Mouse (Mus musculus) layer of hippocampus, adult 18-20 months (tissue): ENCODE data around the gene Ccdc74a. TPM values are rescaled to one million over a fixed set of nuclear protein-coding genes. Genes with fewer than 3 reads are reported as not detected.
A peak's percentile ranks its signal among the peaks of the same experiment; 100 is the strongest.

Experiments used
- DNase-seq, 2 experiments: peaks; one replicate each; pipeline ENCODE4 v3.0.0; 2022; ENCODE audit warnings: low spot score in 2 of 2
- total RNA-seq, 2 experiments: library from RNA; stranded (reverse); gene quantifications; 2 replicates each; pipeline ENCODE4 v1.2.3; 2021

Ccdc74a gene
- total RNA-seq, 2 experiments from 2014 or later, result 35.3 to 41.0 TPM

GRCm38 (mm10) chr16:17640706-17641105 is 5.6 kb upstream of the Ccdc74a start:
- no peak for DNase-seq

DNA sequence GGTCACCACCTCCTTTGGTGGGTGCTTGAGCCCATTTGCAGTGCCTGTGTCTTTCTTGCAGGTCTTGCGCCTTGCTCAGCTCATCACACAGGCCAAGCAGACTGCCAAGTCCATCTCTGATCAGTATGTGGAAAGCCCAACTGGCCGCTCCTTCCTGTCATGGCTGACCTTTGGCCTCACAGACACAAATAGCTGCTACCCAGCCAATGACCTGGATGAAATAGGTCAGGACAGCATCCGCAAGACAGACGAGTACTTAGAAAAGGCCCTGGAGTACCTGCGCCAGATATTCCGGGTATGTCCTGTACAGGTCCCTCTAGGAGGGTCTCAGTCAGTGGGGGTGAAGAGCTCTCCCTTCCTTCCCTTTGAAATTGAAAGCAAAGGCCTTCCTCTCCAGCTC is 5.0 kb upstream of the Ccdc74a start:
- no peak for DNase-seq

DNA sequence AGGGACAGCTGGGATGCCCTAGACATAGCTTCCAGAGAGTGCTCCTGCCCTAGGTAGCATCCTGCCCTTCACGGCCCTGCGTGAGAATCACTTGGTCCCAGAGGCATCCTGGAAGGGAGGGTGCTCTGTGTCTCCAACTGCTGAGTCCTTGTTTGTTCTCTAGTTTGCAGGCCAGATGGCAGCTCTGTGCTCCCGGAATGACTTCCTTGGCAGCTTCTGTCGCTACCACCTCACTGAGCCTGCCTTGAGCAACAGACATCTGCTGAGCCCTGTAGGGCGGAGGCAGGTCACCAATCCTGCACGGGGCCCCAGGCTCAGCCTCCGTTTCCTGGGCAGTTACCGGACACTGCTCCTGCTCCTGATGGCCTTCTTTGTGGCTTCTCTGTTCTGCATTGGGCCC is 4.0 kb upstream of the Ccdc74a start:
- DNase-seq, result peak; percentile 63 to 80

DNA sequence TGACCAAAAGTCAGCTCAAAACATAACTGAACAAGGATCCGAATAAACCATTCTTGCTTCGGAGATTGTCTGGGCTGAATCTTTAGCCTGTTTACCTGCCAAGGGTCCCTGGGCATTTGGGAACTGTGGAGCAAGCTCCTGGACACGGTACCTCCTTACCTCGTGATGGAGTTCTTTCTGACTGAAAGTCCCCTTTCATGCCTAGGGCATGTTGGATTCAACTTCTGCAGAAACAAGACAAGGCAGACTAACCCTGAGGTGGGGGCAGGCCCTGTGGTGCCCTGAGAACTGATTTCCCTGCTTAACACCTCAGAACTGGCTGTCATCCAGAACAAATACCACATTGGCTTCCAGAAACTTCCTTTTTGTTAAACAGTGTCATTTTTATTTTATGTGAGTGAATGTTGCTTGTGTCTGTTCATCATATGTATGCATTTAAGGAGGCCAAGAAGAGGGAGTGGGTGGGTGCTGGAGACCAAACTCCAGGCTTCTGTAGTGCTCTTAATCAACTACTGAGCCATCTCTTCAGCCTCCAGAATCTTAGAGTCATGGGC is 2.8 kb upstream of the Ccdc74a start:
- DNase-seq, result no peak

GRCm38 (mm10) chr16:17647156-17647555 is 886 bp downstream of the Ccdc74a start:
- no peak for DNase-seq

DNA sequence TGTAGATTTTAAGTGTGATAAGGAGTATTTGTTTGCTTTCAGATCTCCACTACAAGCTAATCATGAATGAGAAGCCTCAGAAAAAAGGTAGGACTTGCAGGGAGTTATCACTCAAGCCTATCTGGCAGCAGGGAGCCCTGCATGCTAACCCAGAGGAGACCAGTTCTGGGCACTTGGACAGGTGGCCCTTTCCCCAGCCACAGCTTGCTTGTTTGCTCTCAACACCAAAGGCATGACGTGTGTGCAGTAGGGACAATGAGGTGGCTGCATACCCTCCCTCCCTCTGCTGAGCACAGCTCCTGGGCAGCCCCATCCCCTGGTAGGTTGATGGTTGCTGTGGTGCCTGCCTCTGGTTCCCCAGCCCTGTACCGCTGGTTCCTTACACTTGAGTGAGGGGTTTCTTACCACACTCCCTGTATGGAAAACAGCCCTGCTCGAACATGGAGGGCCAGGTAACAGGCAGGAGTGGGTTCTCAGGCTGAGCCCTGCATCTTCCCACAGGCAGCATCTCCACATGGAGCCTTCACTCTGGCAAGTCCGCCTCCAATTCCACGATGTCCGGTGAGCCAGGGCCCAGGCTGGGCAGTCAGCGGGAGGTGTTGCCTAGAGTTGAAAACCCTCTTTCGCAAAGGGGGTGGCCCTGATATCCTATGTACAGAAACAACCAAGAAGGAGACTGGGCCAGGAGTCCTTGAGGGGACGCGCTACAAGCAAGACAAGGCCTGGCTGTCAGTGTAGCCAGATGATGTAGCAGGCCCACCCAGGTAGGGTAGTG is 1.5 kb downstream of the Ccdc74a start:
- DNase-seq, result no peak

GRCm38 (mm10) chr16:17649925-17650605 is 3.8 kb downstream of the Ccdc74a start:
- DNase-seq, result peak; percentile 32 to 70

DNA sequence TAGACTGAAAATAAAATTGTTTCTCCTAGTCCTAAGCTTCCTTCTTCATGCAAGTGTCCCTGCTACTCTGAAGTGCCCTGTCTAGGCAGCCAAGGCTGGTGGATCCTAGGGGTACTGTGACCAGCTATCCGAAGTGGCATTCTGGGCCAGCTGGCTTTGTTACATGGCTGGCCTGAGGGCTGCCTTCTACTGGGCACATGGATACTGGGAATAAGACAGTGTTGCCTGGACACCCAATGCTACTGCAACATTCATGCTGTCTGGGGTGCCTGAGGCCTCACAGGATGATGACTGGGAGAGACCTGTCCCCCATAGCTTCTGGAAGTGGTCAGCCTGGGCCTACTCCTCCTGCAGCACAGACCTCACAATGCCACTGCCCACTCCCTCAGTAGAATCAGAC is 4.4 kb downstream of the Ccdc74a start:
- DNase-seq, result no peak

DNA sequence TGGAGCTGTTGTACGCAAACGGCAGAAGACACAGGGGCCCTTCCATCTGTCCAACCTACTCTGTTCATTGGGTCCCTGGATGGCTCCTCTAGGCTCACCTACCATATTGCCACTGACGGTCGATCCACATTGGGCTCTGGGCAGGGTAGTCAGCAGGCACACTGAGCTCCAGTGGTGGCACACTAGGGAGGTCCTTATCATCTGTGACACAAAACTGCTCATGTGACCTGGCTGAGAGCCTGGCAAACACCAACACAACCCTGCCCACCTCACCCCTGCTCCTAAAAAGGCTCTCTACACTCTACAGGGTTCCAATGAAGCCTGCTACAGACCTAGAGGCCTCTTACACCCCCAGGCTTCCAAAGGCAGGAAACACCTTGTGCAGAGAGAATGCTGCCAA is 6.3 kb downstream of the Ccdc74a start:
- no peak for DNase-seq

DNA sequence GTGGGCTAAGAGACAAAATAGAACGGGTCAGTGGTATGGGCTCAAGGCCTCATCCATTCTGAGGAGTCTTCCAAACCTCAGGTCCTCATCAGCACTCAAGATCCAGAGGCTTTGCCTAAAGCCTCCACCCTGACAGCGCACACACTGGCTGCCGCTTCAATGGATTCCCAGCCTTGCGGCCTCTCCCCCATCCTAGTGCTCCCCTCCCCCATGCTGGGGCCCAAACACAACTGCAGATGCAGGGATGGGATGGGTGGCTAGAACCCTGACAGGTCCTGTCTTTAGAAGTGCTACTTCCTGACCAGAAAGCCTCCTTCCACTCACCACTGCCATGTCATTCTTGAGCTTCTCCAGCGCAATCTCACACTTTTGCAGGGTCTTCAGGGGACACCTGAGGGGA is 7.3 kb downstream of the Ccdc74a start:
- no peak for DNase-seq

DNA sequence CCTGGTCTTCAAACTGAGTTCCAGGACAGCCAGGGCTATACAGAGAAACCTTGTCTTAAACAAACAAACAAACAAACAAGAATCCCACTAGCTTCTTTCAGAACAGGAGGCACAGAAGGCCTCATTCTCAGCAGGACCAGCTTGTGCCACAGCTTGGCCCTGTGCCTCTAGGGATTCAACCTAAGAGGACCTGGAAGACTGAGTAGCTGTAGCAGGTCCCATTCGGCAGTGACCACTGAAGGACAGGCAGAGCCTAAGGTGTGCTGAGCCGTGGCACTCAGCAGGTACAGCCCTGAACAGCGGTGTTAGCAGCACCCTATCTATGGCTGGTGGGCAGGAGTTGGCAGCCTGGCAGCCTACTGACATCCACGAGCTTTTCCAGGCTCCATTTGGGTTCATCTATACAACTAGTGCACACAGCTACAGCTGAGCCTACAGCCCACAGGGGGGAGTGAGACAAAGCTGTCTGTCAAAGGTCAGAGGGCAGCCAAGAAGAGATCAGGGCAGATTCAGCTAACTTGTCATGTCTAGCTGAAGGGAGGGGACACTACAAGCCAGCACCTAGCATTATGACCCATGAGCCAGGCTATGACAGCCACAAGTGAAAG is 8.0 kb downstream of the Ccdc74a start:
- no peak for DNase-seq

GRCm38 (mm10) chr16:17656212-17656871 is 10.1 kb downstream of the Ccdc74a start:
- DNase-seq, result no peak

- DNase-seq, result no peak
Measured at GRCm38 (mm10) chr16:17665568-17665967, 19.3 kb downstream of the Ccdc74a start.

- no peak for DNase-seq
Measured at GRCm38 (mm10) chr16:17669886-17670285, 23.6 kb downstream of the Ccdc74a start.

- DNase-seq, result no peak
Measured at GRCm38 (mm10) chr16:17694860-17695259, 48.6 kb downstream of the Ccdc74a start.

Other genes starting within 250 kb of the Ccdc74a start
- 10 to 100 TPM; 23.1 to 24.2 TPM for gene Snap29, start 240.5 kb upstream of the Ccdc74a start, total RNA-seq
- 100 to 1,000 TPM; 285 to 292 TPM for gene Pi4ka, start 240.2 kb upstream of the Ccdc74a start, total RNA-seq
- 10 to 100 TPM; 40.7 to 41.8 TPM for gene Crkl, start 194.5 kb upstream of the Ccdc74a start, total RNA-seq
- 10 to 100 TPM; 98.5 to 98.6 TPM for gene Aifm3, start 156.9 kb upstream of the Ccdc74a start, total RNA-seq
- 100 to 1,000 TPM; 199 to 205 TPM for gene Lztr1, start 137.8 kb upstream of the Ccdc74a start, total RNA-seq
- 10 to 100 TPM; 39.6 to 44.0 TPM for gene Thap7, start 115.3 kb upstream of the Ccdc74a start, total RNA-seq
- gene Lrrc74b, start 85.2 kb upstream of the Ccdc74a start, total RNA-seq, result under 1 TPM; 0.92 to 0.94 TPM
- gene P2rx6, start 84.6 kb upstream of the Ccdc74a start, total RNA-seq, result 1 to 10 TPM; 1.0 to 1.2 TPM
- 10 to 100 TPM; 86.1 to 99.5 TPM for gene Slc7a4, start 63.3 kb upstream of the Ccdc74a start, total RNA-seq
- 10 to 100 TPM; 46.4 to 49.9 TPM for gene Smpd4, start 27.1 kb upstream of the Ccdc74a start, total RNA-seq
- 10 to 100 TPM; 68.5 to 76.3 TPM for gene Med15, start 86.4 kb downstream of the Ccdc74a start, total RNA-seq
- gene Klhl22, start 113.1 kb downstream of the Ccdc74a start, total RNA-seq, result 100 to 1,000 TPM in 1 of 2 experiments, 10 to 100 TPM in 1; 86.9 to 100 TPM
- 1 to 10 TPM; 1.5 to 2.5 TPM for gene Scarf2, start 150.8 kb downstream of the Ccdc74a start, total RNA-seq
- 1 to 10 TPM; 2.0 to 3.3 TPM for gene B830017H08Rik, start 186.7 kb downstream of the Ccdc74a start, total RNA-seq
- gene Car15, start 191.9 kb downstream of the Ccdc74a start, total RNA-seq, result 10 to 100 TPM; 14.6 to 17.0 TPM
- gene Gm20518, start 245.2 kb downstream of the Ccdc74a start, total RNA-seq, result 1 to 10 TPM; 1.9 to 2.3 TPM
- gene Tssk1, start 247.8 kb downstream of the Ccdc74a start, total RNA-seq, result not detected